Mouse (Mus musculus) CH12F3 (cell line): ENCODE data around the gene Mrpl37.

ENCODE experiments used
- in situ Hi-C: fragments of 300-500 bp; cut with MboI; formaldehyde crosslinking; loops from 2 replicates; pipeline ENCODE4 v1.14.3; 2020; ENCODE audit warnings: low sequenced_read_pairs

The Mrpl37 gene

DNA sequence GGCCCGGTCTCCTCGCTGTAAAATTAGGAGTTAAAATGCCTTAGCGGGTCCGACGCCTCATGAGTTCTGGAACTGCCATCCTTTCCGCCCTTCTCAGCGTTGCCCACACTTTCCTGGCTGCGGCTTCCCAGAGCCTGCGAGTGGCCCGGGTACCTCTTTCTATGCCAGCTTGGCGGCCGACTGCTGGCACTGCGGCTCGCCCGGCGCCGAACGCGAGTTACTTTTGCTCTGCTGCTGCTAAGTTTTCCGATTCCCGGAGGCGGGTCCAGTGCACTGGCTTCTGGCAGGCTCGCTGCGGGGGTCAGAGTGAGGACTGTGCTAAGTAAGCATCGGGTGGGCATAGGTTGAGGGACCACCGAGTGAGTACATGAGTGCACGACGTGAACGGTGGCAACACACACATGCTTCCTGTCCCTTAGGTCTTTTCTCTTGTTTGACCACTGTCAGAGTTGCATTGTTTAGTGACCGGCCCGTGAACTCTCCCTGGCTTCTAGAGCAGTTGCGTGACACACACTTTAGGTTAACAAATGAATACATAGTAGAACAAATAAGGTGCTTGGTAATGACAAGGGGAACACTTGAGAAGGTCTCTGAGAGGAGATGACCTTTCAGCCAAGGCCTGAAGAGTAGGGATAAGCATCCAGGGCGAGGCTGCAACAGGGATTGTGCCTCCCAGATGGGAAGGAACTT, 628 bp upstream of the Mrpl37 start:
- in situ Hi-C loops = no loop called here

DNA sequence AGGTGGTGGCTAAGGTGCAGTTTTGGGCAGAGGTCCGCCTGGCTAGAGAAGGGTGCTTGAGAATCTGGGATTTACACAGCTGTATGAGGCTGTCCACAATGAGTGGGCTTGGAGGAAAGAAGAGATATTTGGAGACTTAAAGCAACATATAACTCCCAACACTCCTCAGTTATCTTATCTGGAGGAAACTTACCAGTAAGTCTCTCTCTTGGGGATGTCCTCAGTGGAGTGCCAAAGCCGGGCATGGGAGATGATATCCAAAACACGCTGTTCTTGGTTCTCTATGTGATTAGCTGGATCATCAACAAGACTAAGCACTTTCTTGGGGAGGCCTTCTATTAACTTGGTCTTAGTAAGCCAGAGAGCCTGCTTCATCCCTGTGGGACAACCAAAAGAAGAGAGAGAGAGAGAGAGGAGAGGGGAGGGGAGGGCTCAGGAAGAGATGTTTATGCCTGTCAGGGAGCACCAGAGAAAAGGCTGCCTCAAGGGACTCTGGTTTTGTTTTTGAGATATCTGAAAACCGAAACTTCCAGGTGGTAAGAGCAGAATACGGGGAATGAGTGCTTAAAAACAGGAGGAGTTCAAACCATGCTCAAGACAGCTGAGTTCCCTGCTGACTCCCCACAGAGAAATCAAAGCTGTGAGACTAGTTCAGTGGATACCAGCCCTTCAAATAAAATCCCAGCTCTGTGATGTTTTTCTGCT, 2.1 kb downstream of the Mrpl37 start:
- in situ Hi-C loops = no loop called here

DNA sequence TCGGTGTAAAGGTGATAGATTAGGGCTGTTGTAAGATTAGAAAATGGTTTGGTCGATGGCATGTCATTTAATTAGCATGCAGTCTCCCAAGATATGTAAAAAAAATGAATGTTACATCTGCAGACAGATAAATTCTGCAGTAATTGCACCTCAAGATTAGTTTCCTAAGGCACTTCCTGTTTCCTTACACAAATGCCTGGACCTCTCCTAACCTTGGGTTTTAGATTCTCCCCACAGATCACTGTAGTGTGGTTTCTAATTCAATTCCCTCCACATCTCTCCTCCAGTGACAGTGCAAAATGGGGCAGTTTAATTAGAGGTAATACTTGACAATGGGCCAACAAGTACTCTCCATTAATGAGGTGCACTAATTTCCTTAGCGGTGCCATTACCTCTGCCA, 3.5 kb downstream of the Mrpl37 start:
- in situ Hi-C loops = no loop called here

DNA sequence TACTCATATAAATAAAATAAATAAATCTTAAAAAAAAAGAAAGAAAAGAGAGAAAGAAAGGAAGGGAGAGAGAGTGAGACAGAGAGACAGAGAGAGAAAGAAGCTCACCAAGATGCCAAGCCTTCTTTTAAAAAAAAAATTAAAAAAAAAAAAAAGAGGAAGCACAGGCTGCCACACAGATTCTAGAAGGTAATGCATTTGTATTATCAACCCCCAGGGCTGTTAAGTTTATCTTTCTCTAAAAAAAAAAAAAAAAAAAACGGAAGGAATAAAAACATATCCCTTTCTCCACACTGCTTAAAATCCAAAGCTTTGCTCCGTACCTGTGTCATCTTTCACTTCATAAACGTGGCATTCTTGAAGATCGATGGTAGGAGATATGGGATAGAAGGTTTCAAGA, 5.1 kb downstream of the Mrpl37 start:
- in situ Hi-C loops = no loop called here

DNA sequence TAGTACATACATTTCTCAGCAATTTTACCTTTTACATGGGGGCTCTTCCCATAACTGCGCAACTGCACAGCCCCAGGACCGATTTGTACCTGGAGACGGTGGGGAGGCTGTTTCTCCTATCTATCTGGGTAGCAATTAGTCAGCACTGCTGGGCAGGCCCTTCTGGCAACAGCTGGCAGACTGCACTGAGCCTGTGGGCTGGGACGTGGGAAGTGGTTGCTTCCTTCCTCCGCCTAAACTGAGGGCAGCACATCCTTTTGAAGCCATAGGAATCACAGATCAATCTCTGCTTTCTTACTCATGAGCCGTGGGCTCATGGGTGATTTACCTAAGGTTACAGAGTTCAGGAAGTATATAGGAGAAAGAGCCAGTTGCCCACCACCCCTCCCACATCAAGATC, 7.9 kb downstream of the Mrpl37 start:
- in situ Hi-C loops = no loop called here

DNA sequence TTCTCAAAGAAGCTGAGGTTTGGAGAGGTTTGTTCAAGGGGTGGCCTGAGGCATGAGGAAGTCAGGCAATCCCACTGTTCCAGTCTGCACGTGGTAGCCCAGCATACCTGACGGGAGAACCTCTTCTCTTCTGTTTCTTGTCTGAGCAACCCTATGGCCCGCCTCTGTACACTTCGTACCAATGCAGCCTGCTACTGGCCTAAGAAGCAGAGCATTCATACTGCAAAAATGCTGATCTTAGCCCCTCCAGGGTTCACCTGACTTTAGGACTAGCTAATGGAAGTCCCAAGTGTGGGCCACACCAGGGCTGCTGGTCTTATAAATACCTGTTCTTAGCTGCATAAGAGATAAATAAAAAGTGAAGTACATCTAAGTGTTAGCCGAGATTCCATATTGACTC, 8.3 kb downstream of the Mrpl37 start:
- in situ Hi-C loops = no loop called here

DNA sequence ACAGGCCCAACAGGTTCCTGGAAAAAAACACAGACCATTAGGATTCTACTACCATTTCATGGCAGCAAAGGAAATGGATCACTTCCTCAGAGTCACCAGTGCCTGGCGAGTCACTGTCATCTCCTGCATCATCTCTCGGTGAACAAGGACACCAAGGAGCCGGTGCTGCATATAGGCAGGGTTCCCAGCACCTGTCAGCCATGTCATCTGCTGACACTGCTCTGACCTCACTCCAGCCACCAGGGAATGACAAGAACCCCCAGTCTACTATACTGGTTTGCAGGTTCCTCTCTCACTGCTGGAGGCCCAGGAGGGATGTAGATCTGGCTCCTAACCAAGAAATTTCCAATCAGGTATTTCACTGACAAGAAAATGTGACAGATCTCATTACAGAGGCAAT, 10.6 kb downstream of the Mrpl37 start:
- in situ Hi-C loops = no loop called here

DNA sequence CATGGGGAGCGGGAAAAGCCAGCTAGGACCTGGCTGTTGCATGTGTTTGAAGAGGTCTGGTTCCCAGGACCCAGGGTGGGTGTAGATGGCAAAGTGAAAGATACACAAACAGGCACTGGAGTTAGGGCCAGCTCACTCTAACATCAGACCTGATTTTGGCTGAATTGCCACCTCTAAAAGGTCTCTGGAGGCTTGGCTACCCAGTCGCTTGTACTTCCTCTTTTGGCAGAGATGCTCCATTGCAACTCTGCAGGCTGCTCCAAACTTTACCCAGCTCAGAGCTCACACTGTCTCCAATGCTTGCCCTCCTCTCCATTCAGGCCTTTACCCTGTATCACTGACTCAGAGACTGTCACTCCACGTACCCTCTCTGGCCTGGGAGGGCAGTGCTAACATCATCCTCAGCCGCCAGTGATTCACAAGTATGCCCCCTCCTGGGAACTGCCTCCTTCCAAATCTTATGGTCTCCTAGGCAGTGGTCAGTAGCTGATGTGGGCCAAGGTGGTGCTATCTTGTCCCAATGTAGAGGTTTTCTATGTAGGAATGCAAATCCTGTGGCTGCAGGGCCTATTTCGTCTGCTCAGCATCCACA, 13.6 kb downstream of the Mrpl37 start:
- in situ Hi-C loops = no loop called here

DNA sequence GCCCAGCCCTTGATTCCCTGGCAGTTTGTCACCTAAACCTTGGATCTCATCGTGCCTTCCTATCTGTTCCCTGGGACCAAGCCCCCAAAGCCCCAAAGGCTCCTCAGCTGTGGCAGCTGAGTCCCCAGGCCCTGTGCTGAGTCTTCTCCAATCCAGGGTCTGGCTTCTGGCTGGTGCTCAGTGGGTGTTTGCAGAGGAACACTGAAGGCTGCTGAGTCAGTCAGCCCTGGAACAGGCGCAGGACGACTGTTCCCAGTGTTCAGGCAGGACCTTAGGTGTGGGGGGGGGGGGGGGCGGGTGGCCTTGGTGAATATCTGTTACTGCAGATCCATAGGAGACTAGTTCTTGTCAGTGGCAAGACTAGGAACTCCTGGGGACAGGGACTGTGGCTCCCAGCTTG, 14.8 kb downstream of the Mrpl37 start:
- in situ Hi-C loops = no loop called here

DNA sequence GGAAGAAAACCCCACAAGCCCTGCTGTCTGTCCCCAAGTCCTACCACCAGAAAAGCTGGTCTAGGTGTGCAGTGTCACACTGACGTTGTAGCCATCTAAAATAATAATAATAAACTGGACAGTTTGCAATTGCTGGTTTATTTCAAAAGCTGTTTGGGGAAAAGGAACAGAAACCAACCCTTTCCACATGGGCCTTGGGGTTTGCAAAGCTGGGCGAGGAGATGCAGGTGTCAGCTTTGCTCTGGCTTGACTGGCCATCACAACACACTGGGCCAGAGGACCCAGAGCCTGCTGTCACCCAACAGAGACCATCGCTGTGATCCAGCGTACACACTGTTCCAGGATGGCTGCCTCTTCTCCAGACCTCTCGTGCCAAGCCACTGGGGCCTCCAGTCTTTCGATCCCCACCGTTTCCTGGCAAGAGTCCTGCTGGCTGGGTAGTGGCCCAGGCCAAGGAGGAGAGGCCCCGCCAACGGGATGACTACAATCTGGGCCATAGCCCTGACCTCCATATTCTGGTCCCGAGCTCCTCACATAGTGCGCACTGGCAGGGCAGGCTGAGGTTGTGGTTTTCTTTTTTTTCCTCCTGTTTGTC, 18.0 kb downstream of the Mrpl37 start:
- in situ Hi-C loops = no loop called here

DNA sequence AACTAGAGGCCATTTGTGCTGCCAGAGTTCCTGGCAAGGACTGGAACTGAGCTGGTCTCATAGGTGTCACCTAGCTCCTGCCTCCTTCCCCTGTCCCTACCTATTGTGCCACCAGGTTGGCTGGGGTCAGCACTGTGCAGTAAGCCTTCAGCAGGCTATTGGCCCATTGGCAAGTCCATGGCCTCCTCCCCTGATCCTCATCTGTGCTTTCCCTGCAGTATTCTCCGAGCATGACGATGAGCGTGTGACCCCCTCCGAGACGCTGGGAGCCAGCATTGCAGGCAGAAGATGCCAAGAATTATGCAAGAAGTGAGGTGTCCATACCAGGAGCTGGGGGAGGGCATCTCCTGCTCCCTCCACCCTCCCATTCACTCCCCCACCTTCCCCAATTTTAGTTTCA, 18.9 kb downstream of the Mrpl37 start:
- in situ Hi-C loops = no loop called here

DNA sequence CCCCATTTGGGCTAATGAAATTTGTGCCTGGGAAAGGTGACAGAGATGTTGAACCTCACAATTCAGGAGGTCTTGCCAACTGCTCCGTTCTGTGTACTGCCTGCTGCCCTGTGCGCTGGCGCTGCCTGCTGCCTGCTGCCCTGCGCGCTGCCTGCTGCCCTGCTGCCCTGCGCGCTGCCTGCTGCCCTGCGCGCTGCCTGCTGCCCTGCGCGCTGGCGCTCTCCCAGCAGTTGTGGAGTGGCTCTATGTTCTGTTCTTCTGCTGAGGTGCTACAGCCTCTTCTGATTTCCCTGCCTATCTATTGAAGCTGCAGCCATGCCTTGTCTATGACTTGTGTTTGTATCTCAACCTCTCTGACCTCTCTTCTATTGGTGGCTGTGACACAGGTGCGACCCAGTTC, 21.5 kb downstream of the Mrpl37 start:
- in situ Hi-C loops = no loop called here

DNA sequence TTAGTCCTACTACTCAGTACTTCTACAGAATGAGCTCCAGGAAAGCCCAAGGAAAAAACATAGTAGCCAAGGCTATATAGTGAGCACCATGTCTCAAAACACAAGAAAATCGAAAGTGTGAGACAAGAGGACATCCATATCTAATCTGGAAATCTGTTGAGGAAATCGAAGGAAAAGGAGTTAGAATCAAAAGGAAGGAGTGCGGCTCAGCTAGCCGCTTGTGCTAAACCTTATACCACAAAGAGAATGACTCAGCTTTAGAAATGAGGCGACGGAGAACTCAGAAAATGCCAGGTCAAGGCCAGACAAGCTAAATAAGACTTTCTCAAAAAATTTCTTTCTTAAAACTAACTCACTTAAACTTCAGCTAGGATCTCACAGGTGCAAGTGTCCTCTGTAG, 24.4 kb downstream of the Mrpl37 start:
- in situ Hi-C loops = no loop called here

DNA sequence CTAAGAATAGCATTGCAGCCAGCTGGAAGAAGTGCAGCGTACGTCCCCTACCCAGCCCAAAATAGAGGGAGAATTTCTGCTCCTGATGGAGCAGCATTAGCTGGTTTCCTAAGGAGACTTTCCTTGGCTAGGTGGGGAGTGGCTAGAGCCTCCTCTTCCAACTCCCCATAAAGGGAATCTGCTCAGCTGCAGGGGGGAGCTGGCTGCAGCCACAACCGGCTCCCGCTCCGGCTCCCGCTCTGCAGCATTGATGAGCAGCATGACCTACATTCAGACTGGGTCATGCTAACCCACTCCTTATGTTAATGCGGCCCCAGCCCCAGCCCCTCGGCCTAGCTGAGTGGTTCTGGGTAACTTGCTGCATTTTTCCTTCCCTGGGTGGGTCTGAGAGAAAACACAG, 27.4 kb downstream of the Mrpl37 start:
- in situ Hi-C loops = no loop called here

DNA sequence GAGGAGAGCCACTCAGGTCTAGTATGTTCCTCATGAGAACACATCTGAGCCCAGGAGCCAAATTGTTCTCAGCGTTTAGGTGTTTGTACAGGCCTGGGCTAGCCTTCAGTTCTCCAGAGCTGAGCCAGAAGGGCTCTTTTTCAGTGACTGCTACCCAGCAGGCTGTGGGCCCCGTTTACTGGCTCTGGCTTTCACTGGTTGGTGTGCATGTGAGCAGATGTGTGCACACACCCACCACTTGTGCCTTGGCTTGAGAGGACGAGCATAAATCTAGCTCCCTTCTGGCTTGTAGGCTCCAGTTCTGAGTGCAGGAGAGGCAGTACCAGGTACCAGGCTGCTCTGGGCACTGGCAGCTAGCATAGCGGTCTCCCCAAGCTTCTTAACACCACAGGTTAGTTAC, 28.4 kb downstream of the Mrpl37 start:
- in situ Hi-C loops = no loop called here

DNA sequence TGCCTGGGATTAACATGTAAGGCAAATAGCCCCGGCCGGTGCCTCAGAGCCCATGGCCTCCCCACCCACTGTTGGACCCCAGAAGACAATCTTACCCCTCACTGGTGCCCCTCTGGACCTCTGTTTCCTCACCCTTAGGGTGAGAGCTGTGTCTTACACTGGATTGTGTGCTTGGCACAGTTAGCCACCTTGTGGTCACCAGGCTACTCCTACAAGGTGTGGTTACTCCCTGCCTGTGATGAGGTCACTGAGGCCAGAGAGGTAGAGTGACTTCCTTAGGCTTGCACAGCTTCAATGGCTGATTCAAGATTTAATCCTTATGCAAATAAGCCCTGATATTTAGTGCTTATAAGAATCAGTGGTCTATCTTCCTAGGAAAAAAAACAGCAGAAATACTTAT, 29.7 kb downstream of the Mrpl37 start:
- in situ Hi-C loops = no loop called here

DNA sequence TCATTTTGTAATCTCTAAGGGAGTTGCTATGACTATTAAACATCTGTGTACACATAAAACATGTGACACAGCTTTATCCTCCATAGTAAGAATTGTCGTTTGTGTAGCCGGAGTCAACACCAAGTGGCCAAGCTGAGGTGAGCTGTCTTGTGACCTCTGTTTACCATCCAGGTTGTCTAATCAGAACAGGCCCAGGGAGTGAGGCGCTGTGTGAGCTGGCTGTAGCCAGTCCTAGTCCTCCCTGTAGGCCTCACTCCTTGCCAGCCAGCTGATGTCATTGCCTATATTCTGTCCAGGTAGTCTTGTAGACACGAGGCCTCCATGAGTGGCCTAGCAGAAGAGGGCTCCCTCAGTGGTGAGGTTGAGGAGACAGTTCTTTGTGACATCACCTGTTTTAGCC, 31.0 kb downstream of the Mrpl37 start:
- in situ Hi-C loops = no loop called here

DNA sequence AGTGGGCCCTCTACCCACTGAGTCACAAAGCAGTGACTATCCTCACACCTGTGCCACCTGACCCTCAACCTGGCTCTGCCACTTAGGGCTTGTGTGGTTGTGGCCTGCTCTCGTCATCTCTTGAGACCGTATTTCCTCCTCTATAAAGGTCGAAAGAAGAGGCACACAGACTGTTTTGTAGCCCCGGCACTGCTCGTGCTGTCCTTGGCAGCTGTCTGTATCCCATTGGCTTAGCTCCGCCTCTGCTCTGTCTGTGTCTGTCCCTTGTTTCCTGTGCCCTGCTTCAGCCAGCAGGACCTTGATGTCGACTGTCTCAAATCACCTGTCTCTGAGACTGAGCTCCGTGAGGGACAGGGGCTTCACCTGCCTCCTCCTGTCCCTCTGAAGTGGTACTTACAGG, 40.2 kb downstream of the Mrpl37 start:
- in situ Hi-C loops = no loop called here

DNA sequence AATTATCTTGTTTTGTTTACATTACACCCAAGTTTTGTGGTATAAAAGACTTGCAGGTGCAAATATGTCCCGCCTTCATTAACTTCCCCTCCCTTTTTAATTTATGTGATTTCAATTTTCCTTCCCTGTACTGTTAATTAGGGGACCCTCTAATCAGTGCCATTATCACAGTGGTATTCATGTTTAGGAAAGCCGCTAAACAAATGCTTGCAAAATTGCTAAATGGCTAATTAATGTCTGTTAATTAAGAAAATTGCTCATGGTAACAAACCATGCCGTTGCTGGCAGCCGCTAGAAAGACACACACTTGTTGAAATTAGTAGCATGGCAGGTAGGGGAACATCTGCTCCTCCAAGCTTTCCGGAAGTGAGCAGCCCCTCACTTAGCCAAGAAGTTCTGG, 41.3 kb downstream of the Mrpl37 start:
- in situ Hi-C loops = no loop called here

DNA sequence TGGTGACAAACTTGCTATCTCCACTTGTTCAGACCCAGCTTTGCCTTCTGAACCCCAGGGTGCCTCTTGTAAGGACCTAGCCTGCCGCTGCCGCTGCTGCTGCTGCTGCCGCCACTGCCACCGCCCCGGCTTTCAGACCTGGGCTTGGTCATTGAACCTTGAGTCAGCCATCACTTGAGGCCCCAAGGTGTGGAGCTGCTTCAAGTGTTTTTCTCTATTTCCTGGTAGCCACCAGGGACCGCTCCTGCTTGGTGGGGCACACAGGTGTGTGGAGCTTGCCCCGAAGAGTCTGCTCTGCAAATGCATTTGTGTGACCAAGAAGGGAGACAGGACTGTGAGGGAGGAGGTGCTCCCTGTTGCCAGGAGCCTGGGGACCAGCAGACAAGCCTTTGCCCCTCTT, 41.8 kb downstream of the Mrpl37 start:
- in situ Hi-C loops = no loop called here

DNA sequence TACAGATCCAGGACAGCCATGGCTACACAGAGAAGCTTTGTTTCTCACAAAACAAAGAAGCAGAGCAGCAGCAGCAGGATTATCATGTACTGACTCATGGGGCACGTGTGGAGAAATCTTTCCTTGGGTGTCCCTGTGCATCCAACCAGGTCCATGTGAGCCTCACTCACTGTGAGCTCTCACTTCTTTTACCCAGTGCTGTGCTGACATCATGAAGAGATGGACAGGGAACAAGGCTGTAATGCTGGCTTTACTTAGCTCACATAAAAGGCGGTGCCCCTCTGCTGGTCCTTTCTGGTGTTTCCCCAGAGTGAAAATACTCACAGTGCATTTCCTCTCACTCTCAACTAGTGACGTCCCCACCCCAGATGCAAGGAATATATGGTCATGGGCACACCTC, 45.2 kb downstream of the Mrpl37 start:
- in situ Hi-C loops = no loop called here
